Mouse (Mus musculus) olfactory bulb, adult 2 months (tissue): ENCODE results near the gene Neu4.
"Not testable (repeated sequence)": the region's sequence is repeated elsewhere in the genome, so short reads cannot be mapped to it uniquely, and the experiment has no call there.

Experiments
- CTCF ChIP-seq: fragments of 200-500 bp; IDR thresholded peaks from 2 replicates; pipeline ENCODE4 v1.5.1; 2012; ENCODE audit warnings: low read depth, mild to moderate bottlenecking, low read length, moderate library complexity; ENCODE audit not compliant: insufficient read depth
- POLR2A ChIP-seq: fragments of 200-500 bp; IDR thresholded peaks from 2 replicates; pipeline ENCODE4 v1.6.1; 2012; ENCODE audit warnings: mild to moderate bottlenecking, low read depth, low read length, moderate library complexity; ENCODE audit not compliant: insufficient read depth

- not testable (repeated sequence) for TF ChIP-seq POLR2A, CTCF
Measured at GRCm38 (mm10) chr1:93991491-93991890, 28.8 kb upstream of the Neu4 start.
